Mouse (Mus musculus) stomach, postnatal 0 days (tissue): ENCODE data around the gene Ppp2r5d.

ENCODE experiments used
- CTCF ChIP-seq: IDR thresholded peaks from 2 replicates; pipeline ENCODE4 v1.5.1; 2016; ENCODE audit warnings: antibody characterized with exemption, low read depth, mild to moderate bottlenecking, moderate library complexity
- EP300 ChIP-seq: optimal IDR thresholded peaks from 2 replicates; pipeline ENCODE3; 2016; ENCODE audit warnings: antibody characterized with exemption

DNA sequence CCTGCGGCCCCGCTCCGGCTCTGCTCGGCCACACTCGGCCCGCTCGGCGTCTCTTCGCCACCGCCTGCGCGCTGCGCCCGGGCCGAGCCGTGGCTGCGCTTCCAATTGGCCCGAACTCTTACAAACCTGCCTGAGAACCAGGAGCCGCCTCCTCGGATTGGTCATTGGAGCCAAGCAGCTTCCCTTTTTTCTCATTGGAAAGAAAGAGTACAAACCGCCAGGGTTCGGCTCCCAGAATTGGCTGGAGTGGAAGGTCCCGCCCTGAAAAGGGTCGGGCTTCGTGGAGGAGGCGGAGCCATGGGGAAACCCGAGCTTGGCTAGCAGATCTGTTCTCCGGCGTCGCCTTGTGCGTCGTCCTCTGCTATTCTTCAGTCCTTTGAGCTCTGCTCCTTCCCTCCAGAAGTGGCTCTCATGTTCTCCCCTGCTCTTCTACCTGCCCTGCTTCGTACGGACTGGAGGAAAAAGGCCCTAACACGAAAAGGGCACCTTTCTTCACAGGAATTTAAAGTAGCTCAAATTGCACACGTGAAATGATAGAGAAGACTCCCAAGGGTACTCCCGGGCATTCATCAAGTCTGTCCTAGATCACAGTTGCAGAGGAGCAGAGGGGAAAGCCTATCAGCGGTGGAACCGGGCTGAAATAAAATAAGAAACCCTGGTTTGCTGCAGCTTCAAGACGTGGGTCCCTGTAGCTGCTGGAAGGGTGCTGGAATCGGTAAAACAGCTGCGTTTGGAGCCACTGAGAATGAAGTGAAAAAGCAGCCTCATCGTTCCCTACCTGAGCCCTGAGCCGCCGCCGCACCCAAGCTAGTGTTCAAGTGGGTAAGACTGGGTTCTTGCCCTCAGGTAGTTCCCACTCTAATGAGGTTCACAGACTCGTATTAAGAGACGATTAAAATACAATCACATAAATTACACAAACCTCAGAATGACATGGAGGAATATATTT lies at the start of gene Ppp2r5d:
- TF ChIP-seq CTCF = 0 out of 2 replicates have a peak, but pooled peaks have one; percentile 10
- TF ChIP-seq EP300 = no peak
